Mouse (Mus musculus): Measurements from ENCODE around the gene Capzb. TPM values are rescaled to one million over a fixed set of nuclear protein-coding genes. Genes with fewer than 3 reads are reported as not detected.

Gene Capzb
- total and polyA plus RNA-seq, 3 experiments = 86.4 to 388 (median 160) TPM

GRCm38 (mm10) chr4:139176023-139176422 lies 16.7 kb upstream of the Capzb start:
- dilution Hi-C loops (cut with MboI; ENCODE audit: extremely low pct_ligation_motif_present, extremely low pct_unique_long_range_greater_than_20kb, low sequenced_read_pairs) (no loop called here), in situ Hi-C loops (cut with MboI; ENCODE audit: low pct_ligation_motif_present, low pct_unique_long_range_greater_than_20kb, low sequenced_read_pairs) (no loop called here)
- H3K27ac ChIP-seq (ENCODE audit: insufficient read depth, low read depth) = no peak overlapping the region
- H3K4me2 ChIP-seq (ENCODE audit: insufficient read depth, low read depth, poor library complexity, severe bottlenecking) = peak overlapping the region; percentile 47; the same call in 1 of the 2 replicates
- no peak for DNase-seq (ENCODE audit: extremely low read depth)
- TF ChIP-seq NELFE (IDR thresholded peaks at IDR 0.05; ENCODE audit: low read depth, low read length) = no peak
- TF ChIP-seq E2F4 (IDR thresholded peaks at IDR 0.05; ENCODE audit: insufficient replicate concordance, low read depth, low read length) = no peak
- no peak for TF ChIP-seq KAT2A (IDR thresholded peaks at IDR 0.05; ENCODE audit: insufficient replicate concordance, low read length)
- TF ChIP-seq ETS1 (conservative IDR thresholded peaks at IDR 0.05; ENCODE audit: low read depth, low read length) = no peak
- no peak for TF ChIP-seq USF1 (IDR thresholded peaks at IDR 0.05; ENCODE audit: low read depth, low read length)
- H3K79me2 ChIP-seq (replicated peaks; ENCODE audit: control insufficient read depth, extremely low read depth, insufficient read depth, poor library complexity, severe bottlenecking) = no peaks in the 10 kb centered on the region
- peaks cover 14% of the 10 kb centered on the region for H3K9me3 ChIP-seq (replicated peaks; ENCODE audit: low read length)
- no peak overlapping the region for H3K4me3 ChIP-seq (replicated peaks in 1 of 3; ENCODE audit: low read depth in 2 of 3, low read length in 2 of 3, poor library complexity in 1 of 3)
- no peaks in the 10 kb centered on the region for H3K36me3 ChIP-seq (replicated peaks in 1 of 2; ENCODE audit: control insufficient read depth in 1 of 2, insufficient read depth in 1 of 2, low read length in 1 of 2)
- no peak overlapping the region for H3K9ac ChIP-seq (ENCODE audit: insufficient read depth, low read depth)
- no peaks in the 10 kb centered on the region for H3K4me1 ChIP-seq (ENCODE audit: control insufficient read depth in 1 of 2, insufficient read depth in 2 of 2)
- no peaks in the 10 kb centered on the region for H3K27me3 ChIP-seq (replicated peaks)

DNA sequence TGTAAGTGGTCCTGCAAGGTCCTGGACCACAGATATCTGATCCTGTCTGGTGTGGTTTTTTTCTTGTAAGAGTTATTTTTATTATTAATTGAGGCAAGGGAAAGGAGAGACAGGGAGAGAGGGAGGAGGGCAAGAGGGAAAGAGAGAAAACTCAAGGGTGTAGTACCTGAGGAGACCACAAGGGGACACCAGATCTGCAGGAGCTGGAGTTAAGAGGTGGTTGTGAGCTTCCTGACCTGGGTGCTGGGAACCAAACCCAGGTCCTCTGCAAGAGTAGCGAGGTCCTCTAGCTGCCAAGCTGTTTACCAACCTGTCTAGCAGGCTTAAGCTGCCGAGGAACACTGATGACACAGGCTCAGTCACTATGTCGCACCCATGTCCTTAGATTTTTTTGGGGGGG lies 14.8 kb upstream of the Capzb start:
- TF ChIP-seq RAD21 (IDR thresholded peaks at IDR 0.05; ENCODE audit: low read depth, low read length) = peak; percentile 19
- no peak for TF ChIP-seq MAX (IDR thresholded peaks at IDR 0.05; ENCODE audit: low read length)
- peak; percentile 24; the same call in 1 of the 2 replicates for TF ChIP-seq SMC3 (IDR thresholded peaks at IDR 0.05; ENCODE audit: low read depth, low read length)
- peak; percentile 42 to 62 for TF ChIP-seq CTCF (conservative IDR thresholded peaks at IDR 0.05 in 1 of 2, IDR thresholded peaks at IDR 0.05 in 1 of 2; ENCODE audit: low read depth in 2 of 2, low read length in 2 of 2)
- H3K79me2 ChIP-seq (replicated peaks; ENCODE audit: control insufficient read depth, extremely low read depth, insufficient read depth, poor library complexity, severe bottlenecking) = no peaks in the 10 kb centered on the region
- H3K27ac ChIP-seq (ENCODE audit: insufficient read depth, low read depth) = no peak overlapping the region
- H3K4me2 ChIP-seq (ENCODE audit: insufficient read depth, low read depth, poor library complexity, severe bottlenecking) = no peak overlapping the region
- no peaks in the 10 kb centered on the region for H3K36me3 ChIP-seq (replicated peaks in 1 of 2; ENCODE audit: control insufficient read depth in 1 of 2, insufficient read depth in 1 of 2, low read length in 1 of 2)
- H3K9me3 ChIP-seq (replicated peaks; ENCODE audit: low read length) = peaks cover 14% of the 10 kb centered on the region
- no peak overlapping the region for H3K4me3 ChIP-seq (replicated peaks in 1 of 3; ENCODE audit: low read depth in 2 of 3, low read length in 2 of 3, poor library complexity in 1 of 3)
- H3K27me3 ChIP-seq (replicated peaks) = no peaks in the 10 kb centered on the region
- H3K9ac ChIP-seq (ENCODE audit: insufficient read depth, low read depth) = no peak overlapping the region
- DNase-seq (ENCODE audit: extremely low read depth) = no peak
- dilution Hi-C loops (cut with MboI; ENCODE audit: extremely low pct_ligation_motif_present, extremely low pct_unique_long_range_greater_than_20kb, low sequenced_read_pairs) = no loop called here
- in situ Hi-C loops (cut with MboI; ENCODE audit: low pct_ligation_motif_present, low pct_unique_long_range_greater_than_20kb, low sequenced_read_pairs) = no loop called here
- no peaks in the 10 kb centered on the region for H3K4me1 ChIP-seq (ENCODE audit: control insufficient read depth in 1 of 2, insufficient read depth in 2 of 2)

GRCm38 (mm10) chr4:139178377-139178776 lies 14.3 kb upstream of the Capzb start:
- no peaks in the 10 kb centered on the region for H3K27me3 ChIP-seq (replicated peaks)
- no peaks in the 10 kb centered on the region for H3K79me2 ChIP-seq (replicated peaks; ENCODE audit: control insufficient read depth, extremely low read depth, insufficient read depth, poor library complexity, severe bottlenecking)
- no peaks in the 10 kb centered on the region for H3K4me1 ChIP-seq (ENCODE audit: control insufficient read depth in 1 of 2, insufficient read depth in 2 of 2)
- dilution Hi-C loops (cut with MboI; ENCODE audit: extremely low pct_ligation_motif_present, extremely low pct_unique_long_range_greater_than_20kb, low sequenced_read_pairs) = no loop called here
- in situ Hi-C loops (cut with MboI; ENCODE audit: low pct_ligation_motif_present, low pct_unique_long_range_greater_than_20kb, low sequenced_read_pairs) = no loop called here
- no peak overlapping the region for H3K4me3 ChIP-seq (replicated peaks in 1 of 3; ENCODE audit: low read depth in 2 of 3, low read length in 2 of 3, poor library complexity in 1 of 3)
- H3K27ac ChIP-seq (ENCODE audit: insufficient read depth, low read depth) = no peak overlapping the region
- no peak for TF ChIP-seq SIN3A (IDR thresholded peaks at IDR 0.05; ENCODE audit: low read length)
- no peak for TF ChIP-seq TCF12 (IDR thresholded peaks at IDR 0.05; ENCODE audit: low read depth, low read length)
- TF ChIP-seq UBTF (IDR thresholded peaks at IDR 0.05; ENCODE audit: low read depth, low read length) = no peak
- TF ChIP-seq ZC3H11A (IDR thresholded peaks at IDR 0.05; ENCODE audit: low read depth, low read length) = no peak
- no peak for DNase-seq (ENCODE audit: extremely low read depth)
- H3K4me2 ChIP-seq (ENCODE audit: insufficient read depth, low read depth, poor library complexity, severe bottlenecking) = no peak overlapping the region
- no peaks in the 10 kb centered on the region for H3K36me3 ChIP-seq (replicated peaks in 1 of 2; ENCODE audit: control insufficient read depth in 1 of 2, insufficient read depth in 1 of 2, low read length in 1 of 2)
- peaks cover 14% of the 10 kb centered on the region for H3K9me3 ChIP-seq (replicated peaks; ENCODE audit: low read length)
- H3K9ac ChIP-seq (ENCODE audit: insufficient read depth, low read depth) = no peak overlapping the region
